Mouse (Mus musculus) kidney, postnatal 36 days (tissue): ENCODE results near the gene Bcar3.
A peak's percentile ranks its signal among the peaks of the same experiment; 100 is the strongest.

Experiments used
- DNase-seq, 2 experiments: peaks; one replicate each; pipeline ENCODE4 v3.0.0; 2021 to 2022; ENCODE audit warnings: mixed read lengths in 2 of 2

Bcar3 gene

GRCm38 (mm10) chr3:122461932-122462871 lies 168.3 kb downstream of the Bcar3 start:
- peak; percentile 82 to 85 for DNase-seq

DNA sequence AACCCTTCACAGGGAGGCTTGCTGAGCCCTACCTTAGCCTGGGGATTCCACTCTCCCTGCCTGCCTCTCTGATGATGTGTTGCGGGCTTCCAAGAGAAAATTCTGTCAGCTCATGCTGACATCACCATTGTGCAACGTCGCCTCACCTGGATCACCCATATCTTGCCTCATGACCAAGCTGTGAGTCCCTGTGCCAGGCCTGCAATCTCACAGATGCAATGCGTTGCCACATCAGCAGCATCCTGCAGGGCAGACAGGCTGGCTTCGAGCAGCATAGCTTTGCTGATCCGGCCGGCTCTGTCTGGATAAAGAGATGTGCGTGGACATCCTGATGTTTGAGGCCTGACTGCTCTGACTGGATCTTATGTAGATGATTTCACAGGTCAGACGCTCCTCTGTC lies 169.2 kb downstream of the Bcar3 start:
- no peak for DNase-seq

DNA sequence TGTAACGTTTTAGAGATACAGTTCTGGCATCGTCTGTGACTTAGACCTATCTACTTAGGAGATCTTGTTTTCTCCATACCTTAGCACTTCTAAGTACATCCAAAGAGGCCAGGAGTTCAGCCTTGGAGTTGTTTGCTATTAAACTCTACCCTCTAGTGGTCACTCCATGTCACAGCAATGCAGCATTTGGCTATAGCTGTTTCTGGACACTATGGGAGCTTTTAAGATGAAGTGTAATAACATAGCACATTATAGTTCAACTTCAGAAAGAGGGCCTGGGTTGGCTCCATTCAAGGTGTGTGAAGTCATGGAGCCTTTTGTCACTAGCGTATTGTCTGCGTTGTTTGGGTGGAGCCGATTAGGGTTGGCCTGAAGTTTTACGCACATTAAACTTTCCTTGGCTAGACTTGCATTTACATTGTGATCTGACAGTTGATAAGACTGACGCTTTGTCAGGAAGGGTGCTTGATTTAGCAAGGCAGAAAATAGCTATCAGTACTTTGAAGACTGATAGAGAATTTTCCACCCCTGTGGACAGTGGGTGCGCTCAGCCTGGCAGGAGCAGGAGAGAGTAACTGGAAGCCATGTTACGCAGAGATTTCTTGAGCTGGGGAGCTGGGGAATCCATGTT lies 172.3 kb downstream of the Bcar3 start:
- peak; percentile 67 to 76 for DNase-seq

DNA sequence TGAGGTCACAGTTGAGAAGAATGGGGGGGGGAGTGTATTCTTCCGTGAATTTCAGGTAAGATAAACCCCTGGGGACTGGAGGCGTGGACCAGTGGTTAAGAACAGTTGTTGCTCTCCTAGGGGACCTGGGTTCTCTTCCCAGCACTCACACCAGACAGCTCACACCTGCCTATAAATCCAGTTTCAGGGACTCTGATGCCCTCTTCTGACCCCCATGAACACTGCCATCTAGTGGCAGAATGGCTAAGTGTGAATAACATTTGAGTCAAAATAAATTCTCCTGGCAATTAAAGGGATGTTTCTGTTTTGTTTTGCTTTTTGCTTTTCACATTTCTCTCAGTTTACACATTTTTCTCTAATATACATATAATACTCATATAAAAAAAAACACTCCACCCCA lies 174.0 kb downstream of the Bcar3 start:
- peak in 1 of 2 experiments; percentile 46 for DNase-seq

DNA sequence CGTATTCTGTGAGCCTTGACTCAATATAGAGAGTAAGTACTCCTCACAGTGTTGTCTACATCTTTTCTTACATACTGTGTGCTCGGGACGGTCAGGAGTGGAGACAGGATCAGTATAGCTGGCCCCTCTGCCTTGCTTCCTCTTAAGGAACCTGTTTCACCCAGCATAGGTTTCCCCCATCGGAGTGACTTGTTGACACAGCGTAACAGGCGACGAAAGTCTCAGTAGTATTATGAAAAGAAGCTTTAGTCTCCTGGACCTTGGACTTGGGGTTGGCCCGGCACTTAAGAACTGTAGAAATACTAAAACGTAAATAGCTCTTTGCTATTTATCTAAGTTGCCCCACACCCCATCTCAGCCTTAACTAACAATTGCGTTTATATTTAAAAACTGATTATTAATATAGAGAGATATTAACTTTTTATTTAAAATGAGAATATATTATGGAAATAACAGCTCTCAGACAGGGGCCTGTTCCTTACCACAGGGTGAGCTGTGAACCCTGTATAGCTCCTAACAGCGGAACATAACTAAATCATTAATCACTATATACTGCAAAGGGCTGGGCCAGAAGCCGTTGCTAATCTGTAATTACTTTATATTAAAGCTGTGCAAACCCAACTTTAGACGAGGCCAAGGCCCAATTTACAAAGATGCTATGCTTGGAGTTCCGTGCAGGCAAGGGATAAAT lies 176.5 kb downstream of the Bcar3 start:
- DNase-seq: no peak

GRCm38 (mm10) chr3:122471017-122471721 lies 177.2 kb downstream of the Bcar3 start:
- DNase-seq: no peak

DNA sequence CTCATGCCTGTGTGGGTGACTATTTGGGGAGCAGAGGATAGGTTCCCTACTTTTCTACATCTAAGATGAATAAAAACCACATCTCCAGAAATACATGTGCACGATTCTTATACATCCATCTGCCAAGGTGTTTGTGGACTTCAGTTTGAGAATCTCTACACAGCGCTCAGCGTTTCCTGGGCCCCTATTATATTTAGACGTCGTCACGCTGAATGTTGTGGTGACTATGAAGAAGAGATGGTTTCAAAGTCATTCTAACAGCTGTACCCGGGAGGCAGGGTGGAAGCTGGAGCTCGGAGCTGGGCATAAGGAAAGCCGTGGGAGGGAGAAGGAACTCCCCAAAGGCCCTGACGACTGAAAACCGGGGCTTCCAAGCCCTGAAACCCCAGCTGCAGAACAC lies 178.5 kb downstream of the Bcar3 start:
- DNase-seq: no peak

GRCm38 (mm10) chr3:122473523-122474034 lies 179.6 kb downstream of the Bcar3 start:
- DNase-seq: no peak

GRCm38 (mm10) chr3:122474067-122474466 lies 180.1 kb downstream of the Bcar3 start:
- DNase-seq: peak; percentile 64 to 65

DNA sequence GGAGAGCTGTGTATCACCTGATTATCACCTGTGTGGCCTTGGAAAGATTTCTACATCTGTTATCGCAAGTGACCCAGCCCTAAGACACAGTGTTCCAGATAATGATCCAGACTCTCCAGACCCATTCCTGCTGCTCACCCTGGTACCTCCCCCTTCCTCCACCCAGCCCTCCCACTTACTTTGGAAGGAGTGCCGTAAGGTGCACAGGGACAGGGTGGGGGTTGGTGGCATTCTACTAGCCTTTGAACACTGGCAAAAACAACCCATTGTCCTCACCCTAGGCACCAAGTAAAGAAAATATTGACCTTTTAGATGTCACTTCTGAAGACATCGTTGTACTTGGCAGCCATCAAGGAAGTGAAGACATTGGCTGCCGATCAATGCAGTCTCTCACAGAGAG lies 180.9 kb downstream of the Bcar3 start:
- no peak for DNase-seq

- no peak for DNase-seq
Measured at GRCm38 (mm10) chr3:122475735-122476134, 181.8 kb downstream of the Bcar3 start.

DNA sequence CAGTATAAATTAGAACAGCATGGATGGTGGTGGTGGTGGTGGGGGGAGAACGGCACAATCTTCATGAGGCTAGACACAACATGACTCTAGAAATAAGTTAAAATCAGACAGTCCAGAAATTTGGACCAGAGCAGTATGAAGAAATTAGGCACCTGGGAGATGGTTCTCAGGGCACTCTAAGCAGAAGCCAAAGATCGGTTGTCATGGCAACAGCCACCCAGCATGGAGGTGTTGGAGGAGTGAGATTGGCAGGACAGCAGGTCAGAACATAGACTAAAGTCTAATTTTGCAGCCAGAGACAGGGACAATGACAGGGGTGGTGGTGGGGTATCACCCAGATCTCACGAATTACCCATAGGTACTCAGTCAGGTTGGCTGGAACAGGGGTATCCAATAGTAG lies 182.7 kb downstream of the Bcar3 start:
- DNase-seq: no peak

DNA sequence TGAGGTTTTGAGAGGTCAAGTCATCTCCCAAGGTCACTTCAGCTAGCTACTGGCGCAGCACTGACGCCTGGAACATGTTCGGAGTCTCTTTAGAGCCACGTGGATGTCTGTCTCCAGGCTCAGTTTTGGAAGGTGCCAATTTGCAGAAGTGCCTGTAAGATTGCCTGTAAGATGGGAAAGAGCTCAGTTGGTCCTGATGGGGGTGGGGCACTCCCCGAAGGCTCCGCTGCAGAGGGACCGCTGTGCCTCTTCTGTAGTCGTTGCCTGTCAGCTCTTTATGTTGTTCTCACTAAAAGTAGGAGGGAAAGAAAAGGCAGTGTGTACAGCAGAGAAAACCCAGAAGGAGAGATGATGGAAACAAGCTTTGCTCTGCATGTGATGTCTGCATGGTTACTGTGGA lies 183.6 kb downstream of the Bcar3 start:
- no peak for DNase-seq

GRCm38 (mm10) chr3:122478735-122479134 lies 184.8 kb downstream of the Bcar3 start:
- no peak for DNase-seq

DNA sequence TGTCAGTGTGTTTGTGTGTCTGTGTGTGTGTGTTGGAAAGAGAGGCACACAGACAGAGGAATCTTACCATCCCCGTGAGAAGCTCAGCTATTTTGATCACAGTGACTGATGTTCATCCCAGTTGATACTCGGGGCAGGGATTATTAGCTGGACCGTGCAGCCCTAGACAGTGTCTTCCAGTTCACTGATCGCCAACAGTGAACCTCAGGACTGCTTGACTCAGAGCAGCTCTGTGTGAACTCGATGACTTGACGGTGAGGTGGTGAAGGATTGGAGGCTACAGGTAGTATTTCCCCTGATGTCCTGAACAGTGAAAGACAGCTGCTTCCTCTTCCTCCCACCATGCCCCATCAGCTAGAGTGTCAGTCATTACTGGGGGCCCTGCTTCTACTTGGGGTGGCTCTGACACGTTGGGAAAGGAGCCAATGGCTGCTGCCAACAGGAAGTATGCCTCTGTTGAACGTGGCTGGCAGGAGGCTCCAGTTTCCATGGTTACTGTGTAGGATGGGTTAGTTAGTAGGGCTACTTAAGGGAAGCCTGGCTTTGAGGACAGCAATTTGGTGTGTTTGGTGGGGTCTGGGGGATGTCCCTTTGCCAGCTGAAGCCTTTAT lies 186.2 kb downstream of the Bcar3 start:
- DNase-seq: no peak

DNA sequence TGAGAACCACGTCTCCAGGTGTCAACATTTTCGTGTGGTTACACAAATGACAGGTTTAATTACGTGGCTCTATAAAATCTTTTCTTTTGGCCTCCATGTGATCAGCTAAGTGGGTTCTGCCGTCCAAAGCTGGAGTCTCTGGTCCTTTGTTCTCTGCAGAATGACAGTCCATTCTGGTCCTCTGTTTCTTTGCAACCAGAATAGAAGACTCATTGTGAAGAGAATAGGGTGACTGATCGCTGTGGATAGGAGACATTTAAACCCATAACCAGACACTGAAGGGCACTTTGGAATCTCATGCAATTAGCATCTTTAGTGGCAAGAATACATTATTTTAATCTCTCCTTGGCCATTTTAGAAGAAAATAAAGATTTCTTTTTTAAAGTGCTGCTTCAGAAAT lies 187.1 kb downstream of the Bcar3 start:
- DNase-seq: no peak

DNA sequence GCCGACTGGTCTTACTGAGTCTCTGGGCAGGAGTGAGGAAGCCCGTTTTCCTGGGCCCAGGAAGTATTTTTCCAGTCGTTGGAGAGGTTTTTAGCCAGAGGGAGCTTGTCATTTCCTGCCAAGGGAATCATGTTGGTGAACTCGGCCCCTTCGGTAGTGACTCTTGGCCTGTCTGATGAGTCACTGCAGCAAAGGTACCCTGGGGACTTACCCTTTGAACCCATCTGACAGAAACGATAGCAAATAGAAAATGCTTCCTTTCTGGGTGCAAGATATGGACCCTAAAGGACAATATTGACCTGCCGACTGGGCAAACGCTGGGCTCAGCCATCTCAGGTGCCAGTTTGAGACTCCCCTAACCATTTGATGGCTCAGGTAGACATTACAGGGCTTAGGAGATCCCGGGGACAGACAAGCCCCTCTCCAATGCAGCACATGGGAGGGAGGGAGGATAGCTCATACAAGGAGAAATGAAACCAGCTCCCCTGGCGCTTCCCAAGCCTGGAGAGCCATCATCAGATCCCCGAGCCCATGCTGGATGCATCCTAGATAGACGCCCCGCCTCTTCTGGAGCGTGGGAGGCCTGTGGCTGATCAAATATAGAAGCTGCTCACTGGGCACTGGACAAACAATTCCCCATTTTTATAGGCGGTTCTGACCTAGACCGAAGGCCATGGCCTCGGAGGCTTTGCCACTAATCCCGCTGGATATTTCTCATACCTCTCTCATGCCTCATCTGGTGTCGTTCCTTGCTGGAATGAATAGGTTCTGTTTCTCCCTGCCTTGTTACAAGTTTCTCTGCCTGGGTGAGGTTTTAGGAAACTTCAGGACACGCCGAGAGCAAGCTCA lies 188.2 kb downstream of the Bcar3 start:
- DNase-seq: peak; percentile 29 to 32

GRCm38 (mm10) chr3:122483066-122483782 lies 189.3 kb downstream of the Bcar3 start:
- no peak for DNase-seq

DNA sequence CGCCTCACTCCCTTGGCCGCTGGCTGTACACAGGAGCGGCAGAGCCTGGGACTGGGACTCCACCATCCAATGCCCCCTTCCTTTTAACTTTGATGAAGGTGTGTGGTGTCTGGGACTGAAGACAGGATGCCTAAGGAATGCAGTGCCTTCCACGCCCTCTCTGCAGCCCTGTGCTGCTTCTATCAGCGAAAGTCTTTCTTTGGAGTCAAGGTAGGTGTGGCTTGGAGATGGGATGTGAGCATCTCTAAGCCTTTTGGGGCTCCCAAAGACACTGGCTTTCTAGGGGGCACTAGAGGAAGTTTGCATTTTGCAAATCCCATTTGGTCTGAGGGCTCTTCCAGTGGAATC lies 189.8 kb downstream of the Bcar3 start:
- DNase-seq: no peak

DNA sequence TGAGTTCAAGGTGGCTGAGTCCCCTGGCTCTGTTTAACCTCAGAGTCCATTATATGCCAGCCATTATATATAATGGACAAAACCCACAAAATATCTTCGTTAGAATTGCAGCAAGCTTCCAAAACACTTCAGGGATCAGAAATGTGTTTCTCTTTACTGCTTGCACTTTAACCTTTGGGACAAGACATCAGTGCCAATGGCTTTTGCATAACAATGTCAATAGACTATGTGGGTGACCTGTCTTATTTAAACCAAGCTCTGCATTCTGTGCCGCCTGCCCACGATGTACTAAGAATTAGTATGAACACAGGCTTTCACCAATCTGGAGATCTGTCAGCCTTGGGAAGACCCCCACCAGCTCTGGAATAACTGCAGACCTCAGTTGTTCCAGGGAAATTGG lies 190.4 kb downstream of the Bcar3 start:
- DNase-seq: no peak

DNA sequence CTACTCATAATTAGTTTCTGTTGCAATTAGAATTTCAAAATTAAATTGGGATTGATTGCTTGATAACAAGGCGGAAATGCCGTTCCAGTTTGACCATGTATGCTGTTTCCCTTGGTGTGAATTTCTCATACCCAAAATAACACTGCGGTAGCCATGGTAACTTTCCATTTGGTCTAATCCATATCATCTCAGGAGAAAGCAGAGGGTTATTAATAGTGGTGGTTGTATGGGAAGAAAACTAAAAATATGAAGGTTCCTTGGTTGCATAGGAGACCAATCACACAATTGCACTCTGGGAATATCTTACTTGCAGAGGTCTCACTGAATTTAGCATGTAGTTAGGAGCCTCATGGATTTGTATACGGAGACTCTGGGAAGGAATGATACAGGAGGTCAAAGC lies 191.8 kb downstream of the Bcar3 start:
- DNase-seq: no peak
